Comparison of ENCODE assay signal across 8 mouse cellular contexts in genomic region chr19:5490898-5491708, GRCm38 (mm10). TPM values are rescaled to one million over a fixed set of nuclear protein-coding genes. Genes with fewer than 3 reads are reported as not detected.
DNase-seq lines count a peak whose midpoint lies in the region; ATAC-seq and TF ChIP-seq lines count a peak whose summit lies in the region.

No protein-coding gene starts in this region.

- H3K27ac ChIP-seq in bone marrow macrophage, adult 2 months (ENCODE audit: insufficient read depth, low read depth, low read length) = peak overlapping the region; percentile 97
- peak overlapping the region; percentile 99 for H3K27ac ChIP-seq in forebrain, embryonic 11.5 days (ENCODE audit: low read depth, low read length)
- H3K27ac ChIP-seq in heart, embryonic 16.5 days (ENCODE audit: low read length) = peak overlapping the region; percentile 100
- H3K27ac ChIP-seq in liver, embryonic 15.5 days (replicated peaks) = peak overlapping the region; percentile 99
- peak overlapping the region; percentile 98 for H3K27ac ChIP-seq in neural tube, embryonic 11.5 days (ENCODE audit: low read depth, low read length)
- H3K27ac ChIP-seq in stomach, postnatal 0 days (replicated peaks) = peak overlapping the region; percentile 99

- TF ChIP-seq EP300 in stomach, postnatal 0 days (optimal IDR thresholded peaks at IDR 0.05) = no peak

- H3K36me3 ChIP-seq in forebrain, embryonic 11.5 days (ENCODE audit: control insufficient read depth, insufficient read depth, low read length) = peaks cover 10% of the 10 kb centered on the region
- peaks cover 35% of the 10 kb centered on the region for H3K36me3 ChIP-seq in heart, embryonic 16.5 days (ENCODE audit: control insufficient read depth, insufficient read depth)
- H3K36me3 ChIP-seq in liver, embryonic 15.5 days (replicated peaks) = peaks cover 44% of the 10 kb centered on the region
- H3K36me3 ChIP-seq in neural tube, embryonic 11.5 days (ENCODE audit: control insufficient read depth, insufficient read depth, low read length) = peaks cover 17% of the 10 kb centered on the region
- H3K36me3 ChIP-seq in stomach, postnatal 0 days (ENCODE audit: control insufficient read depth, insufficient read depth, low read length) = peaks cover 13% of the 10 kb centered on the region; the same call in 1 of the 2 replicates

- H3K4me1 ChIP-seq in bone marrow macrophage, adult 2 months (ENCODE audit: control insufficient read depth, insufficient read depth, low read length) = peaks cover 12% of the 10 kb centered on the region
- peaks cover 4% of the 10 kb centered on the region; the same call in 1 of the 2 replicates for H3K4me1 ChIP-seq in forebrain, embryonic 11.5 days (replicated peaks; ENCODE audit: control insufficient read depth, insufficient read depth, low read length)
- H3K4me1 ChIP-seq in heart, embryonic 16.5 days (ENCODE audit: control insufficient read depth, insufficient read depth, low read length) = peaks cover 34% of the 10 kb centered on the region
- H3K4me1 ChIP-seq in liver, embryonic 15.5 days (replicated peaks) = peaks cover 57% of the 10 kb centered on the region
- H3K4me1 ChIP-seq in neural tube, embryonic 11.5 days (ENCODE audit: control insufficient read depth, insufficient read depth, low read length) = peaks cover 21% of the 10 kb centered on the region
- H3K4me1 ChIP-seq in stomach, postnatal 0 days (replicated peaks; ENCODE audit: control insufficient read depth, insufficient read depth) = no peaks in the 10 kb centered on the region

- no peak for TF ChIP-seq CTCF in bone marrow macrophage, adult 2 months (IDR thresholded peaks at IDR 0.05; ENCODE audit: low read depth, low read length)
- TF ChIP-seq CTCF in stomach, postnatal 0 days (IDR thresholded peaks at IDR 0.05; ENCODE audit: low read depth) = 0 out of 2 replicates have a peak, but pooled peaks have one; percentile 0

- TF ChIP-seq POLR2A in bone marrow macrophage, adult 2 months (IDR thresholded peaks at IDR 0.05; ENCODE audit: borderline replicate concordance, low read depth, low read length) = 0 out of 2 replicates have a peak, but pooled peaks have one; percentile 45

- DNase-seq in CD4-positive helper T cell, adult 2 months (ENCODE audit: low read depth, low spot score) = peak; percentile 92
- DNase-seq in forebrain, embryonic 11.5 days (ENCODE audit: low spot score) = peak; percentile 83
- peak; percentile 90 to 92 for DNase-seq in kidney, postnatal 36 days
- DNase-seq in neural tube, embryonic 11.5 days (ENCODE audit: low spot score) = peak; percentile 80
- DNase-seq in stomach, postnatal 0 days (ENCODE audit: low spot score) = peak; percentile 86

- H3K9ac ChIP-seq in forebrain, embryonic 11.5 days (ENCODE audit: low read length) = peak overlapping the region; percentile 96
- peak overlapping the region; percentile 98 for H3K9ac ChIP-seq in heart, embryonic 16.5 days (ENCODE audit: low read length)
- peak overlapping the region; percentile 96 for H3K9ac ChIP-seq in liver, embryonic 15.5 days
- peak overlapping the region; percentile 90 for H3K9ac ChIP-seq in neural tube, embryonic 11.5 days (ENCODE audit: low read length)
- H3K9ac ChIP-seq in stomach, postnatal 0 days (ENCODE audit: low read length) = peak overlapping the region; percentile 93

- H3K9me3 ChIP-seq in forebrain, embryonic 11.5 days (ENCODE audit: control insufficient read depth, low read length) = no peaks in the 10 kb centered on the region
- H3K9me3 ChIP-seq in heart, embryonic 16.5 days (replicated peaks; ENCODE audit: control insufficient read depth, low read length) = no peaks in the 10 kb centered on the region
- no peaks in the 10 kb centered on the region for H3K9me3 ChIP-seq in liver, embryonic 15.5 days (replicated peaks)
- H3K9me3 ChIP-seq in neural tube, embryonic 11.5 days (ENCODE audit: control insufficient read depth, low read length) = no peaks in the 10 kb centered on the region
- H3K9me3 ChIP-seq in stomach, postnatal 0 days (ENCODE audit: control insufficient read depth, low read length) = no peaks in the 10 kb centered on the region

- peak; percentile 3 for ATAC-seq in forebrain, embryonic 11.5 days (replicated peaks; ENCODE audit: low FRiP score)
- peak; percentile 12 for ATAC-seq in heart, embryonic 16.5 days (replicated peaks; ENCODE audit: extremely low read depth, insufficient read depth, low FRiP score)
- ATAC-seq in liver, embryonic 15.5 days (ENCODE audit: insufficient read depth) = peak; percentile 31
- ATAC-seq in neural tube, embryonic 11.5 days (ENCODE audit: insufficient read depth, low FRiP score, low TSS enrichment) = no peak
- peak; percentile 47 for ATAC-seq in stomach, postnatal 0 days (ENCODE audit: low FRiP score, low TSS enrichment)

- H3K4me2 ChIP-seq in forebrain, embryonic 11.5 days (ENCODE audit: low read depth, low read length, severe bottlenecking) = peak overlapping the region; percentile 60
- H3K4me2 ChIP-seq in heart, embryonic 16.5 days (ENCODE audit: low read depth, low read length) = peak overlapping the region; percentile 90
- H3K4me2 ChIP-seq in liver, embryonic 15.5 days = peak overlapping the region; percentile 97
- peak overlapping the region; percentile 89 for H3K4me2 ChIP-seq in neural tube, embryonic 11.5 days (ENCODE audit: low read depth)
- H3K4me2 ChIP-seq in stomach, postnatal 0 days (replicated peaks; ENCODE audit: low read depth) = peak overlapping the region; percentile 64

- WGBS in forebrain, embryonic 11.5 days = under 1% methylated on average over 59 of the region's 59 CpGs
- WGBS in heart, embryonic 16.5 days = under 1% methylated on average over 59 of the region's 59 CpGs
- under 1% methylated on average over 59 of the region's 59 CpGs for WGBS in liver, embryonic 15.5 days (ENCODE audit: insufficient replicate concordance)
- WGBS in neural tube, embryonic 11.5 days = under 1% methylated on average over 59 of the region's 59 CpGs
- under 1% methylated on average over 55 of the region's 59 CpGs for WGBS in stomach, postnatal 0 days

- no peaks in the 10 kb centered on the region for H3K27me3 ChIP-seq in forebrain, embryonic 11.5 days (ENCODE audit: control insufficient read depth, insufficient read depth, low read length)
- H3K27me3 ChIP-seq in heart, embryonic 16.5 days (ENCODE audit: control insufficient read depth, insufficient read depth, low read length) = no peaks in the 10 kb centered on the region
- no peaks in the 10 kb centered on the region for H3K27me3 ChIP-seq in liver, embryonic 15.5 days
- no peaks in the 10 kb centered on the region for H3K27me3 ChIP-seq in neural tube, embryonic 11.5 days (ENCODE audit: control insufficient read depth, insufficient read depth, low read length)
- no peaks in the 10 kb centered on the region for H3K27me3 ChIP-seq in stomach, postnatal 0 days (ENCODE audit: control insufficient read depth, insufficient read depth, low read length)

- peak overlapping the region; percentile 86 for H3K4me3 ChIP-seq in bone marrow macrophage, adult 2 months (ENCODE audit: insufficient read depth, low read length)
- peak overlapping the region; percentile 98 for H3K4me3 ChIP-seq in forebrain, embryonic 11.5 days (ENCODE audit: low read depth, low read length)
- H3K4me3 ChIP-seq in heart, embryonic 16.5 days (ENCODE audit: low read length) = peak overlapping the region; percentile 95
- H3K4me3 ChIP-seq in liver, embryonic 15.5 days (replicated peaks) = peak overlapping the region; percentile 97
- peak overlapping the region; percentile 87 for H3K4me3 ChIP-seq in neural tube, embryonic 11.5 days (ENCODE audit: low read depth, low read length)
- peak overlapping the region; percentile 91 for H3K4me3 ChIP-seq in stomach, postnatal 0 days (ENCODE audit: low read depth, low read length)

RNA-seq across cellular contexts. Expression of gene Cfl1, which starts 0.8 kb away (rescaled TPM):
- polyA plus RNA-seq in bone marrow macrophage, adult 2 months (2012; ENCODE audit: insufficient read depth, insufficient read length, missing spikeins) = 1,898 and 2,021 TPM in 2 replicates
- 3,238 and 3,452 TPM in 2 replicates for polyA plus RNA-seq in forebrain, embryonic 11.5 days (2014; fragmentation: Nextera tagmentation; extraction: Ambion mirVana)
- 1,696 and 1,829 TPM in 2 replicates for polyA plus RNA-seq in heart, embryonic 16.5 days (2015; fragmentation: Nextera tagmentation; extraction: Ambion mirVana)
- polyA plus RNA-seq in liver, embryonic 15.5 days (2015; fragmentation: Nextera tagmentation; extraction: Ambion mirVana) = 992 and 1,073 TPM in 2 replicates
- 3,817 and 3,867 TPM in 2 replicates for polyA plus RNA-seq in neural tube, embryonic 11.5 days (2014; fragmentation: Nextera tagmentation; extraction: Ambion mirVana)
- polyA plus RNA-seq in stomach, postnatal 0 days (2015; fragmentation: Nextera tagmentation; extraction: Ambion mirVana) = 1,281 and 1,389 TPM in 2 replicates

RNA-seq across cellular contexts. Expression of gene Mus81, which starts 2.9 kb away (rescaled TPM):
- 16.7 and 19.8 TPM in 2 replicates for polyA plus RNA-seq in bone marrow macrophage, adult 2 months (2012; ENCODE audit: insufficient read depth, insufficient read length, missing spikeins)
- 39.2 and 42.7 TPM in 2 replicates for polyA plus RNA-seq in forebrain, embryonic 11.5 days (2014; fragmentation: Nextera tagmentation; extraction: Ambion mirVana)
- polyA plus RNA-seq in heart, embryonic 16.5 days (2015; fragmentation: Nextera tagmentation; extraction: Ambion mirVana) = 50.1 and 52.9 TPM in 2 replicates
- polyA plus RNA-seq in liver, embryonic 15.5 days (2015; fragmentation: Nextera tagmentation; extraction: Ambion mirVana) = 14.0 and 16.4 TPM in 2 replicates
- polyA plus RNA-seq in neural tube, embryonic 11.5 days (2014; fragmentation: Nextera tagmentation; extraction: Ambion mirVana) = 39.0 and 41.9 TPM in 2 replicates
- polyA plus RNA-seq in stomach, postnatal 0 days (2015; fragmentation: Nextera tagmentation; extraction: Ambion mirVana) = 18.4 and 18.5 TPM in 2 replicates

RNA-seq across cellular contexts. Expression of gene 1700020D05Rik, which starts 12.5 kb away (rescaled TPM):
- 5.1 and 7.7 TPM in 2 replicates for polyA plus RNA-seq in bone marrow macrophage, adult 2 months (2012; ENCODE audit: insufficient read depth, insufficient read length, missing spikeins)
- not detected in 2 replicates for polyA plus RNA-seq in forebrain, embryonic 11.5 days (2014; fragmentation: Nextera tagmentation; extraction: Ambion mirVana)
- polyA plus RNA-seq in heart, embryonic 16.5 days (2015; fragmentation: Nextera tagmentation; extraction: Ambion mirVana) = not detected in 2 replicates
- polyA plus RNA-seq in liver, embryonic 15.5 days (2015; fragmentation: Nextera tagmentation; extraction: Ambion mirVana) = 0.12 TPM in 1 of 2 replicates, not detected in the other
- polyA plus RNA-seq in neural tube, embryonic 11.5 days (2014; fragmentation: Nextera tagmentation; extraction: Ambion mirVana) = 0.31 TPM in 1 of 2 replicates, not detected in the other
- not detected in 2 replicates for polyA plus RNA-seq in stomach, postnatal 0 days (2015; fragmentation: Nextera tagmentation; extraction: Ambion mirVana)

RNA-seq across cellular contexts. Expression of gene Efemp2, which starts 17.3 kb away (rescaled TPM):
- polyA plus RNA-seq in bone marrow macrophage, adult 2 months (2012; ENCODE audit: insufficient read depth, insufficient read length, missing spikeins) = 9.1 and 11.3 TPM in 2 replicates
- polyA plus RNA-seq in forebrain, embryonic 11.5 days (2014; fragmentation: Nextera tagmentation; extraction: Ambion mirVana) = 49.1 and 50.4 TPM in 2 replicates
- 62.7 and 76.1 TPM in 2 replicates for polyA plus RNA-seq in heart, embryonic 16.5 days (2015; fragmentation: Nextera tagmentation; extraction: Ambion mirVana)
- 16.0 and 17.5 TPM in 2 replicates for polyA plus RNA-seq in liver, embryonic 15.5 days (2015; fragmentation: Nextera tagmentation; extraction: Ambion mirVana)
- 55.5 and 55.6 TPM in 2 replicates for polyA plus RNA-seq in neural tube, embryonic 11.5 days (2014; fragmentation: Nextera tagmentation; extraction: Ambion mirVana)
- 59.7 and 67.0 TPM in 2 replicates for polyA plus RNA-seq in stomach, postnatal 0 days (2015; fragmentation: Nextera tagmentation; extraction: Ambion mirVana)

RNA-seq across cellular contexts. Expression of gene Snx32, which starts 19.2 kb away (rescaled TPM):
- 34.1 and 43.8 TPM in 2 replicates for polyA plus RNA-seq in bone marrow macrophage, adult 2 months (2012; ENCODE audit: insufficient read depth, insufficient read length, missing spikeins)
- 15.9 and 19.5 TPM in 2 replicates for polyA plus RNA-seq in forebrain, embryonic 11.5 days (2014; fragmentation: Nextera tagmentation; extraction: Ambion mirVana)
- polyA plus RNA-seq in heart, embryonic 16.5 days (2015; fragmentation: Nextera tagmentation; extraction: Ambion mirVana) = 17.2 and 18.3 TPM in 2 replicates
- polyA plus RNA-seq in liver, embryonic 15.5 days (2015; fragmentation: Nextera tagmentation; extraction: Ambion mirVana) = 6.8 and 7.0 TPM in 2 replicates
- polyA plus RNA-seq in neural tube, embryonic 11.5 days (2014; fragmentation: Nextera tagmentation; extraction: Ambion mirVana) = 20.9 and 23.0 TPM in 2 replicates
- 2.8 and 3.8 TPM in 2 replicates for polyA plus RNA-seq in stomach, postnatal 0 days (2015; fragmentation: Nextera tagmentation; extraction: Ambion mirVana)
